Mouse (Mus musculus) embryonic facial prominence, embryonic 11.5 days (tissue): ENCODE results near the gene Plxna4. TPM values are rescaled to one million over a fixed set of nuclear protein-coding genes. Genes with fewer than 3 reads are reported as not detected.

Experiments
- ATAC-seq: fragments of 200-750 bp; cut with Nextera tagmentation; replicated peaks from 2 replicates; pipeline ENCODE4 v1.8.0; 2017; ENCODE audit warnings: low read depth; ENCODE audit not compliant: insufficient number of reproducible peaks, low FRiP score, low TSS enrichment
- DNase-seq: peaks from one replicate; pipeline ENCODE4 v3.0.0-alpha.2; 2015; ENCODE audit warnings: low spot score
- H3K27ac ChIP-seq: fragments of 300-500 bp; sonication (generic); replicated peaks from 2 replicates; pipeline ENCODE4 v1.5.1; 2014; ENCODE audit warnings: mild to moderate bottlenecking, low read depth, low read length, control low read depth
- H3K27me3 ChIP-seq: fragments of 300-500 bp; sonication (generic); 2 replicates; pipeline ENCODE4 v1.6.1; 2014; ENCODE audit warnings: mild to moderate bottlenecking, low read length, moderate library complexity, mixed read lengths; ENCODE audit not compliant: control insufficient read depth, insufficient read depth
- H3K36me3 ChIP-seq: fragments of 300-500 bp; sonication (generic); replicated peaks from 2 replicates; pipeline ENCODE4 v1.6.1; 2014; ENCODE audit warnings: low read depth, mild to moderate bottlenecking, low read length, moderate library complexity, mixed read lengths; ENCODE audit not compliant: control insufficient read depth, insufficient read depth
- H3K4me1 ChIP-seq: fragments of 300-500 bp; sonication (generic); 2 replicates; pipeline ENCODE4 v1.6.1; 2014; ENCODE audit warnings: low read length, mixed read lengths; ENCODE audit not compliant: control insufficient read depth, insufficient read depth
- H3K4me2 ChIP-seq: fragments of 300-500 bp; sonication (generic); 2 replicates; pipeline ENCODE4 v1.6.1; 2014; ENCODE audit warnings: low read depth, mild to moderate bottlenecking, control low read depth, low read length, moderate library complexity
- H3K4me3 ChIP-seq: fragments of 300-500 bp; sonication (generic); 2 replicates; pipeline ENCODE4 v1.5.1; 2014; ENCODE audit warnings: low read depth, low read length, control low read depth
- H3K9ac ChIP-seq: fragments of 300-500 bp; sonication (generic); replicated peaks from 2 replicates; pipeline ENCODE4 v1.6.1; 2014; ENCODE audit warnings: mild to moderate bottlenecking, control low read depth, low read length
- H3K9me3 ChIP-seq: fragments of 300-500 bp; sonication (generic); replicated peaks from 2 replicates; pipeline ENCODE4 v1.6.1; 2016; ENCODE audit warnings: mild to moderate bottlenecking, low read length, inconsistent platforms, mixed read lengths; ENCODE audit not compliant: control insufficient read depth
- WGBS: fragments of 180-500 bp; shearing (Covaris S2); extraction: QIAGEN DNeasy Blood & Tissue Kit; methylation state at CpG from one replicate; pipeline ENCODE4 v1.1.7; 2014; 5-methylcytosine and 5-hydroxymethylcytosine counted together
- polyA plus RNA-seq: library from polyadenylated mRNA; unstranded; fragments of >200 nt; fragmentation: Nextera tagmentation; extraction: Ambion mirVana; gene quantifications from 2 replicates; pipeline ENCODE4 v1.2.1, GENCODE M21; 2014

Gene Plxna4
- polyA plus RNA-seq, 1 experiment from 2014 or later, result 3.2 TPM

DNA sequence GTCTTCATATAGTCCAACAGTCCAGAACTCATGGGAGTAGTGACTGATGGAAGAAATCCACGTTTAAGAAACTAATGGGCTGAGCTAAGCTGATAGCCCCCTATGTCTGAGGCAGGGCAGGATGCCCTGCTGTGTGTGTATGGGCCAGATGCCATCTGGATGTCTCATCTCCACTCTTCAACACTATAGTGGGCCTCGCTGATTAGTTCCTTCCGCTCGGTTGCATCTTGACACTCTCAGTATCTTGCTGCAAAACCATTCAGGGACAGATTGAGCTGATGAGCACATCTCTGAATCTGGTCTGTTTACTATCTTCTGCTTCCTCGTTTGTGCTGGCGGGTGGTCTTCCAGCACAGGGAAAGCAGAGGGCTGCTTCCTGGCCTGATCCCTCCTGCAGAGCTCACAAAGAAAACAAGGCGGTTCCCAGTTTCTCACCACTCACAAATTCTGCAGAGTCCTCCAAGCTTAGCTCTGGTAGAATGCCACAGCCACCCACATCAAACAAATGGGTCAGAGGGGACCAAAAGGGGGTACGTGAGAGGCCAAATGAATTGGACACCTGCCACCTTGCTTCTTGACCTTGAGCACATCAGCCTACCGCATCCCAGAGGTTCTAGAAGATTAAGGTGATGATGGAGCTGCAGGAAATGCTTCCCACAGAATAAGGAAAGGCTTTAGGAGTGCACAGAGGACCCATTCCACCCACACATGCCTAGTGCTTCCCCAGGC, 482.3 kb downstream of the Plxna4 start:
- H3K4me2 ChIP-seq, result no peak overlapping the region
- no peaks in the 10 kb centered on the region for H3K4me1 ChIP-seq
- no peaks in the 10 kb centered on the region for H3K9me3 ChIP-seq
- DNase-seq, result no peak
- 55% methylated on average over 9 of the region's 9 CpGs for WGBS
- no peaks in the 10 kb centered on the region for H3K36me3 ChIP-seq
- H3K27me3 ChIP-seq, result no peaks in the 10 kb centered on the region
- no peak overlapping the region for H3K4me3 ChIP-seq
- ATAC-seq, result no peak
- H3K27ac ChIP-seq, result no peak overlapping the region
- no peak overlapping the region for H3K9ac ChIP-seq
